Mouse (Mus musculus): ENCODE measurements around the gene Ogg1.

Ogg1 gene

GRCm38 (mm10) chr6:113370194-113370929 lies 43.6 kb downstream of the Ogg1 start:
- in situ Hi-C loops (cut with MboI) = no loop called here

GRCm38 (mm10) chr6:113373491-113373890 lies 46.7 kb downstream of the Ogg1 start:
- in situ Hi-C loops (cut with MboI) = no loop called here

GRCm38 (mm10) chr6:113377172-113377495 lies 50.4 kb downstream of the Ogg1 start:
- in situ Hi-C loops (cut with MboI) = loop anchor here (5.0 kb wide), 1 partner anchor 50 kb away; the partner anchor contains the start of gene Ogg1

- in situ Hi-C loops (cut with MboI) = loop anchor here (5.0 kb wide), 1 partner anchor 50 kb away; the partner anchor contains the start of gene Ogg1
Observed at GRCm38 (mm10) chr6:113377496-113378385, 51.0 kb downstream of the Ogg1 start, which contains the start of the genes Tada3 and Arpc4. Gene Tada3, minus strand, starts transcription at chr6:113377883. Gene Arpc4, plus strand, starts transcription at chr6:113378115.

GRCm38 (mm10) chr6:113379246-113379645 lies 52.5 kb downstream of the Ogg1 start:
- in situ Hi-C loops (cut with MboI) = loop anchor here (5.0 kb wide), 1 partner anchor 52 kb away; the partner anchor contains the start of gene Ogg1

- in situ Hi-C loops (cut with MboI) = no loop called here
Observed at GRCm38 (mm10) chr6:113380480-113380879, 53.7 kb downstream of the Ogg1 start.

GRCm38 (mm10) chr6:113384351-113384927 lies 57.7 kb downstream of the Ogg1 start:
- in situ Hi-C loops (cut with MboI) = no loop called here

All from mature B cell (primary cell).